Mouse (Mus musculus) CD4-positive, CD25-positive, alpha-beta regulatory T cell, adult 4 months (primary cell): ENCODE data around the gene Ddah2. TPM values are rescaled to one million over a fixed set of nuclear protein-coding genes. Genes with fewer than 3 reads are reported as not detected.

ENCODE experiments used
- ATAC-seq: one replicate; pipeline ENCODE4 v1.8.0; 2017
- polyA plus RNA-seq, 2 experiments: library from polyadenylated mRNA; unstranded; fragments of 100-300 nt; shearing (Covaris generic); gene quantifications; one replicate each; pipeline ENCODE4 v1.2.1; 2017

The Ddah2 gene
- polyA plus RNA-seq: 1 to 10 TPM; 1.1 to 6.3 TPM

- peak; percentile 93 for ATAC-seq
Observed at GRCm38 (mm10) chr17:35058911-35059892, at the start of gene Ddah2. Gene Ddah2, plus strand, starts transcription at chr17:35059035.

- no peak for ATAC-seq
Observed at GRCm38 (mm10) chr17:35009586-35009985, 49.2 kb upstream of the Ddah2 start.

GRCm38 (mm10) chr17:35011440-35011839 is 47.4 kb upstream of the Ddah2 start:
- no peak for ATAC-seq

- ATAC-seq: no peak
Observed at GRCm38 (mm10) chr17:35012430-35012829, 46.4 kb upstream of the Ddah2 start.

GRCm38 (mm10) chr17:35013221-35013620 is 45.6 kb upstream of the Ddah2 start:
- ATAC-seq: no peak

- no peak for ATAC-seq
Observed at GRCm38 (mm10) chr17:35015296-35015695, 43.5 kb upstream of the Ddah2 start.

GRCm38 (mm10) chr17:35016376-35016775 is 42.5 kb upstream of the Ddah2 start, which contains the start of gene Vwa7:
Gene Vwa7, plus strand, starts transcription at chr17:35016579.
- no peak for ATAC-seq

- ATAC-seq: peak; percentile 70
Observed at GRCm38 (mm10) chr17:35016791-35017705, 41.8 kb upstream of the Ddah2 start.

GRCm38 (mm10) chr17:35017706-35018030 is 41.2 kb upstream of the Ddah2 start:
- no peak for ATAC-seq

- no peak for ATAC-seq
Observed at GRCm38 (mm10) chr17:35018171-35018570, 40.7 kb upstream of the Ddah2 start.

GRCm38 (mm10) chr17:35019894-35020293 is 38.9 kb upstream of the Ddah2 start:
- ATAC-seq: no peak

GRCm38 (mm10) chr17:35020551-35020950 is 38.3 kb upstream of the Ddah2 start:
- ATAC-seq: no peak

GRCm38 (mm10) chr17:35021163-35021808 is 37.5 kb upstream of the Ddah2 start:
- peak; percentile 74 for ATAC-seq

- no peak for ATAC-seq
Observed at GRCm38 (mm10) chr17:35021842-35022477, 36.9 kb upstream of the Ddah2 start.

- no peak for ATAC-seq
Observed at GRCm38 (mm10) chr17:35022541-35023060, 36.2 kb upstream of the Ddah2 start.

- no peak for ATAC-seq
Observed at GRCm38 (mm10) chr17:35023221-35023620, 35.6 kb upstream of the Ddah2 start.

GRCm38 (mm10) chr17:35023756-35024155 is 35.1 kb upstream of the Ddah2 start:
- no peak for ATAC-seq

GRCm38 (mm10) chr17:35024261-35024660 is 34.6 kb upstream of the Ddah2 start:
- no peak for ATAC-seq

GRCm38 (mm10) chr17:35024691-35025488 is 33.9 kb upstream of the Ddah2 start:
- no peak for ATAC-seq

GRCm38 (mm10) chr17:35026206-35026605 is 32.6 kb upstream of the Ddah2 start:
- ATAC-seq: no peak
